Mouse (Mus musculus) lung, embryonic 15.5 days (tissue): ENCODE results near the gene Hadh. TPM values are rescaled to one million over a fixed set of nuclear protein-coding genes. Genes with fewer than 3 reads are reported as not detected.

Experiments
- ATAC-seq: fragments of 200-750 bp; cut with Nextera tagmentation; 2 replicates; pipeline ENCODE4 v1.8.0; 2017; ENCODE audit warnings: moderate number of reproducible peaks, borderline replicate concordance; ENCODE audit not compliant: low FRiP score, low TSS enrichment; ENCODE audit errors: extremely low read depth
- H3K27ac ChIP-seq: fragments of 300-500 bp; sonication (generic); 2 replicates; pipeline ENCODE4 v1.5.1; 2015; ENCODE audit warnings: moderate library complexity, mild to moderate bottlenecking, inconsistent platforms
- H3K27me3 ChIP-seq: fragments of 300-500 bp; sonication (generic); 2 replicates; pipeline ENCODE4 v1.6.1; 2015; ENCODE audit warnings: inconsistent platforms
- H3K36me3 ChIP-seq: fragments of 300-500 bp; sonication (generic); 2 replicates; pipeline ENCODE4 v1.6.1; 2015; ENCODE audit warnings: inconsistent platforms
- H3K4me1 ChIP-seq: fragments of 300-500 bp; sonication (generic); 2 replicates; pipeline ENCODE4 v1.6.1; 2015; ENCODE audit warnings: inconsistent platforms
- H3K4me2 ChIP-seq: fragments of 300-500 bp; sonication (generic); 2 replicates; pipeline ENCODE4 v1.6.1; 2015; ENCODE audit warnings: inconsistent platforms, mild to moderate bottlenecking, moderate library complexity
- H3K4me3 ChIP-seq: fragments of 300-500 bp; sonication (generic); 2 replicates; pipeline ENCODE4 v1.5.1; 2015; ENCODE audit warnings: mild to moderate bottlenecking, inconsistent platforms
- H3K9ac ChIP-seq: fragments of 300-500 bp; sonication (generic); 2 replicates; pipeline ENCODE4 v1.6.1; 2015; ENCODE audit warnings: inconsistent platforms
- H3K9me3 ChIP-seq: fragments of 300-500 bp; sonication (generic); 2 replicates; pipeline ENCODE4 v1.6.1; 2016; ENCODE audit warnings: inconsistent platforms
- WGBS: fragments of 180-500 bp; shearing (Covaris S2); methylation state at CpG from one replicate; pipeline ENCODE4 v1.1.7; 2015; 5-methylcytosine and 5-hydroxymethylcytosine counted together
- polyA plus RNA-seq: library from polyadenylated mRNA; unstranded; fragments of >200 nt; fragmentation: Nextera tagmentation; extraction: Ambion mirVana; gene quantifications from 2 replicates; pipeline ENCODE4 v1.2.1, GENCODE M21; 2015

Gene Hadh
- polyA plus RNA-seq, 1 experiment from 2014 or later, result 108 TPM

GRCm38 (mm10) chr3:131212200-131212599 is 59.7 kb downstream of the Hadh start:
- H3K9me3 ChIP-seq, result no peaks in the 10 kb centered on the region
- no peak overlapping the region for H3K4me2 ChIP-seq
- H3K4me1 ChIP-seq, result no peaks in the 10 kb centered on the region
- WGBS, result 85% methylated on average over 7 of the region's 7 CpGs
- ATAC-seq, result no peak
- H3K4me3 ChIP-seq, result no peak overlapping the region
- no peak overlapping the region for H3K27ac ChIP-seq
- no peak overlapping the region for H3K9ac ChIP-seq
- H3K36me3 ChIP-seq, result no peaks in the 10 kb centered on the region
- H3K27me3 ChIP-seq, result no peaks in the 10 kb centered on the region

GRCm38 (mm10) chr3:131208265-131208891 is 63.5 kb downstream of the Hadh start:
- ATAC-seq, result 0 out of 2 replicates have a peak, but pooled peaks have one; percentile 19
- no peak overlapping the region for H3K27ac ChIP-seq
- H3K9me3 ChIP-seq, result no peaks in the 10 kb centered on the region
- no peaks in the 10 kb centered on the region for H3K27me3 ChIP-seq
- H3K9ac ChIP-seq, result no peak overlapping the region
- H3K36me3 ChIP-seq, result no peaks in the 10 kb centered on the region
- H3K4me1 ChIP-seq, result no peaks in the 10 kb centered on the region
- 74% methylated on average over 13 of the region's 13 CpGs for WGBS
- no peak overlapping the region for H3K4me2 ChIP-seq
- no peak overlapping the region for H3K4me3 ChIP-seq

GRCm38 (mm10) chr3:131207846-131208245 is 64.1 kb downstream of the Hadh start:
- Histone ChIP-seq H3K4me2 (no peak overlapping the region), H3K9ac (no peak overlapping the region), H3K9me3 (no peaks in the 10 kb centered on the region), H3K4me1 (no peaks in the 10 kb centered on the region), H3K4me3 (no peak overlapping the region), H3K27ac (no peak overlapping the region), H3K27me3 (no peaks in the 10 kb centered on the region), H3K36me3 (no peaks in the 10 kb centered on the region)
- WGBS, result 79% methylated on average over 5 of the region's 5 CpGs
- no peak for ATAC-seq

- H3K9me3 ChIP-seq, result no peaks in the 10 kb centered on the region
These were observed 69.6 kb downstream of the Hadh start for GRCm38 (mm10) chr3:131202311-131202710.

GRCm38 (mm10) chr3:131199590-131200288 is 72.2 kb downstream of the Hadh start:
- Histone ChIP-seq H3K4me3 (no peak overlapping the region), H3K4me2 (no peak overlapping the region), H3K9ac (no peak overlapping the region), H3K27ac (no peak overlapping the region), H3K36me3 (no peaks in the 10 kb centered on the region), H3K9me3 (no peaks in the 10 kb centered on the region), H3K27me3 (no peaks in the 10 kb centered on the region), H3K4me1 (peaks cover 8% of the 10 kb centered on the region; the same call in 1 of the 2 replicates)
- 63% methylated on average over 20 of the region's 20 CpGs for WGBS
- no peak for ATAC-seq

More at GRCm38 (mm10) chr3:131202311-131202710, 69.6 kb downstream of the Hadh start:
- no peak for ATAC-seq
- H3K27me3 ChIP-seq, result no peaks in the 10 kb centered on the region
- no peak overlapping the region for H3K4me3 ChIP-seq
- no peaks in the 10 kb centered on the region for H3K36me3 ChIP-seq
- no peaks in the 10 kb centered on the region for H3K4me1 ChIP-seq
- no peak overlapping the region for H3K9ac ChIP-seq
- H3K4me2 ChIP-seq, result no peak overlapping the region
- H3K27ac ChIP-seq, result no peak overlapping the region
- 63% methylated on average over 7 of the region's 7 CpGs for WGBS

GRCm38 (mm10) chr3:131198991-131199390 is 72.9 kb downstream of the Hadh start:
- Histone ChIP-seq H3K9ac (no peak overlapping the region), H3K36me3 (no peaks in the 10 kb centered on the region), H3K27ac (no peak overlapping the region), H3K4me1 (peaks cover 8% of the 10 kb centered on the region; the same call in 1 of the 2 replicates), H3K4me2 (no peak overlapping the region), H3K27me3 (no peaks in the 10 kb centered on the region), H3K4me3 (no peak overlapping the region), H3K9me3 (no peaks in the 10 kb centered on the region)
- no peak for ATAC-seq
- WGBS, result 82% methylated on average over 3 of the region's 3 CpGs

GRCm38 (mm10) chr3:131196507-131197019 is 75.3 kb downstream of the Hadh start:
- no peak for ATAC-seq
- Histone ChIP-seq H3K9me3 (no peaks in the 10 kb centered on the region), H3K4me2 (no peak overlapping the region), H3K36me3 (no peaks in the 10 kb centered on the region), H3K27ac (no peak overlapping the region), H3K27me3 (no peaks in the 10 kb centered on the region), H3K4me3 (no peak overlapping the region), H3K9ac (no peak overlapping the region), H3K4me1 (peaks cover 8% of the 10 kb centered on the region; the same call in 1 of the 2 replicates)
- WGBS, result 74% methylated on average over 8 of the region's 8 CpGs

GRCm38 (mm10) chr3:131196050-131196449 is 75.9 kb downstream of the Hadh start:
- Histone ChIP-seq H3K4me3 (no peak overlapping the region), H3K4me2 (no peak overlapping the region), H3K4me1 (peaks cover 8% of the 10 kb centered on the region; the same call in 1 of the 2 replicates), H3K9ac (no peak overlapping the region), H3K27me3 (no peaks in the 10 kb centered on the region), H3K27ac (no peak overlapping the region), H3K9me3 (no peaks in the 10 kb centered on the region), H3K36me3 (no peaks in the 10 kb centered on the region)
- ATAC-seq, result no peak
- 78% methylated on average over 10 of the region's 10 CpGs for WGBS

GRCm38 (mm10) chr3:131191454-131191853 is 80.4 kb downstream of the Hadh start:
- WGBS, result 78% methylated on average over 7 of the region's 7 CpGs
- ATAC-seq, result no peak
- H3K4me2 ChIP-seq, result no peak overlapping the region

GRCm38 (mm10) chr3:131190671-131191367 is 81.1 kb downstream of the Hadh start:
- Histone ChIP-seq H3K4me1 (peaks cover 8% of the 10 kb centered on the region; the same call in 1 of the 2 replicates), H3K4me2 (no peak overlapping the region), H3K36me3 (no peaks in the 10 kb centered on the region), H3K9me3 (no peaks in the 10 kb centered on the region), H3K4me3 (no peak overlapping the region), H3K9ac (no peak overlapping the region), H3K27ac (no peak overlapping the region), H3K27me3 (no peaks in the 10 kb centered on the region)
- WGBS, result 65% methylated on average over 19 of the region's 19 CpGs
- no peak; the same call in 1 of the 2 replicates for ATAC-seq

More at GRCm38 (mm10) chr3:131191454-131191853, 80.4 kb downstream of the Hadh start:
- Histone ChIP-seq H3K9me3 (no peaks in the 10 kb centered on the region), H3K9ac (no peak overlapping the region), H3K4me1 (peaks cover 13% of the 10 kb centered on the region; the same call in 1 of the 2 replicates), H3K27me3 (no peaks in the 10 kb centered on the region), H3K4me3 (no peak overlapping the region), H3K27ac (no peak overlapping the region), H3K36me3 (no peaks in the 10 kb centered on the region)

- H3K9ac ChIP-seq, result no peak overlapping the region
- ATAC-seq, result peak; percentile 40; the same call in 1 of the 2 replicates
- peak overlapping the region; percentile 33; the same call in 1 of the 2 replicates for H3K27ac ChIP-seq
- H3K27me3 ChIP-seq, result no peaks in the 10 kb centered on the region
- peak overlapping the region; percentile 20; the same call in 1 of the 2 replicates for H3K4me2 ChIP-seq
- H3K9me3 ChIP-seq, result no peaks in the 10 kb centered on the region
- peaks cover 8% of the 10 kb centered on the region; the same call in 1 of the 2 replicates for H3K4me1 ChIP-seq
- H3K4me3 ChIP-seq, result no peak overlapping the region
- no peaks in the 10 kb centered on the region for H3K36me3 ChIP-seq
- 20% methylated on average over 11 of the region's 11 CpGs for WGBS
These were observed 81.7 kb downstream of the Hadh start for GRCm38 (mm10) chr3:131190239-131190638.
